Mouse (Mus musculus) right cerebral cortex, postnatal 4 days (tissue): Measurements from ENCODE around the gene Sdcbp2.

Experiments used
- DNase-seq: peaks from one replicate; pipeline ENCODE4 v3.0.0-alpha.2; 2022

Sdcbp2 gene

DNA sequence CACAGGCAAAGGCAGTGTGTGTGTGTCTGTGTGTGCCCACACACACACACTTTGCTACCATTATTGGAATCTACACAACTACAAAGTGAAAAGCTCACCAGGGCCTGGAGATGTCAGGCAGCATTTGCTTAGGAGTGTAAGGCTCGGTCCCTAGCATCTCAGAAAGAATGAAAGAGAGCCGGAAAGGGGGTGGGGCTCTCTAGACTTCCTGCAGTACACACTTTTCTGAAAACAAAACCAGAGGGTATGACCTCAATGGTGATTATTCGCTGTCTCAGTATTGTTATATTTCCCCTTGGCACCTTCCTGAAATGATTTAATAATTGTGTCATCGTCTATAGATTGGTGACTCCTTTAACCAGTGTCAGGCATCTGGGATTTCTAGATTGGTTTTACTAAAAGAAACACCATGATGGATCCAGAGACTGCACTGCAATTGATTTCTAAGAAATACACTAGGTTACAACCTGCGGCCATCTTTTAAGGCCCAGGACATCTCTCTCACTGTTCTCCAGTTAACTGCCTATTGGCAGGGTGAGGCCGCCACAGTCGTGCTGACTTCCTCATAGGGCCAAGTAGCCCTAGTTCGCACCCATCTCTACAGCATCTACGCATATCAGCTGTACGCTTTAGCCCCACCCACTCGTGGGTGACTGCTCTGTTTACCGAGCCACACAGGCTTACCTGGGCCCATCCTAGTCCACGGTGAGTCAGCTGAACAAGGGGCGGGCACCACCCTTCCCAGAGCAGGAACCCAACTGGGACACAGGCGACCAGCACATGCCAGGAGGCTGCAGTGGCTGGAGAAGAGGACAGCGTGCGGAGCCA lies at the start of gene Sdcbp2:
Sdcbp2 (plus strand) TSS at position 750 of the 828 bp plus-strand sequence.
- DNase-seq, result no peak

GRCm38 (mm10) chr2:151524324-151525041 lies 47.9 kb upstream of the Sdcbp2 start:
- DNase-seq, result no peak

DNA sequence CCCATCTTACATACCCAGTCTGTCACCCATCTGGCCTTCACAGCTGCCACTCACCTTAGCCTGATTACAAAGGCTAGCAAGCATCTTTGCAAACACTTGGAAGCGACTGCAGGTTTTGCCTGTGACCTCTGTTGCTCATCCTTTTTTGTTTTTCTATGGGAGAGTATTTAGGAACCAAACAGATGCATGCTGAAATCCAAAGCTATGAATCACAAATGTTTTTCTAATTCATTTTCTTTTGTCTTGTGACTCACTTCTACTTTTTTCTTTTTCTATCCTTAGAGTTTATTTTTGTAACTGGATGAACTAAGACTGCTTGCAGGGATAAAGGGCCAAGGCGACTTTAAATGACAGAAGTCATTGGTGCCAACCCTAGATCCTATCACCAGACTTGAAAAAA lies 46.9 kb upstream of the Sdcbp2 start:
- DNase-seq, result no peak

DNA sequence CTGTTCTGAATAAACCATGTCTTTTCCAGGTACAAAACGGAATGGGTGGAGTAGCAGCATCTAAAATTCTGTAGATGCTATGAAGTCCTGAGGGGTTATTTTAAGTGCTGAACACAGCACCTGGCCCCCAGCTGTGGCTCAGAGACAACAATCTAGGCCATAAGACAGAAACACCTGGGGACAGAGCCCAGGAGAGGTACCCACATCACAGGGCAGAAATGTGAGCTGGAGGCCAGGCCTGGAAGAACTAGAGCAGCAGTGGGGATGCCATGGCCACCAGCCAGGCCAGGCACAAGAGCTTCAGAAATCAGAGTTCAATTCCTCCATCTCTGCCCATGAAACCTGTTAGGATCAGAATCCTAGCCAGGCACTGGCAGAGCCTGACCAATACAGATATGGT lies 44.4 kb upstream of the Sdcbp2 start:
- no peak for DNase-seq

GRCm38 (mm10) chr2:151529169-151529568 lies 43.3 kb upstream of the Sdcbp2 start:
- no peak for DNase-seq

- no peak for DNase-seq
Measured at GRCm38 (mm10) chr2:151530378-151531230, 41.8 kb upstream of the Sdcbp2 start.

DNA sequence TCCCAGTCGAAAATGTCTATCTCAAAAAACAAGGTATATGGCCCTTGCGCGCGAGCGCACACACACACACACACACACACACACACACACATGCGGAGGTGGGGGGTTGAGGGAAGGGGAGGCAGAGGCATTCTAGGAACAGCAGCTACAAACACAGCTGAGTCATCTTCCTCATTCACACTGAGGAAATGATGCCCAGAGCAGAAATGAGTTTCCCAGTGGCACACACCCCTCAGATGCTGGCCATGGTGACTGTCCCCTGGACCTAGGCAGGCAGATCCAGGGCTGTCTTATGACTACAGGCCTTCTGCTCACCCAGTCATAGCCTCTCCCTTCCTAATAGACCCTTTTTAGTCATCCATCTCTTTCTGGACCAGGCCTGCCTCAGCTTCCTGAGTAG lies 38.8 kb upstream of the Sdcbp2 start:
- DNase-seq, result no peak

GRCm38 (mm10) chr2:151535961-151536617 lies 36.3 kb upstream of the Sdcbp2 start:
- no peak for DNase-seq

DNA sequence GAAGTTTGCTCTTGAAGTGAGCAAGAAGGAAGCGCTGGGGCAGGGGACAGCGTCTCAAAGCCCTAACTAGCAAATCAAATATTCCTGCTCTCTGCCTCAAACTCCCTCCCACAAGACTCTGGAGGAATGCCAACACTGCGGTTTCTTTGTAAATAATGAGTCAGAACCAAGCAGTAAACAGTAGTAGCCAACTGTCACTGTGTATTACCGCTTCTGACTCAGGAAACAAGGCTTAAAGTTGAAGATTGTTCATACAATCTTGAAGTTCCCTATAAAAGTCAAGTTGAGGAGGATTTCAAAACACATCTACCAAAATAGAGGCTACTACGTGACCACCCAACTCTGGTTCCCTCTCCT lies 35.8 kb upstream of the Sdcbp2 start:
- peak; percentile 22 for DNase-seq

DNA sequence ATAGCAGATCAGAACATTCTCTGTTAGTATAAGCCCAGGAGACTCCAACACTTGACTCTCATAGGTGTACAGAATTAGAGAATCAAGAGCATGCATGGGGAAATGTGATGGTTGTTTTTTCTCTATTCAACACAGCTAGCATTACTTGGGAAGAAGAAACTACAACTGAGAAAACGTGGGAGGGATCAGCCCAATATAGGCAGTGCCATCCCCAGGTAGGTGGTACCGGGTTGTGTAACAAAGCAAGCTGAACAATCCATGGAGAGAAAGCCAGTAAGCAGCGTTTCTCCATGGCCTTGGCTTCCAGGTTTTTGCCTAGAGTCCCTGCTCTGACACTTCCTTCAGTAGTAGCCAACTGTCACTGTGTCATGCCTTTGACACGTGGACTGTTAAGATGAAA lies 33.8 kb upstream of the Sdcbp2 start:
- no peak for DNase-seq

DNA sequence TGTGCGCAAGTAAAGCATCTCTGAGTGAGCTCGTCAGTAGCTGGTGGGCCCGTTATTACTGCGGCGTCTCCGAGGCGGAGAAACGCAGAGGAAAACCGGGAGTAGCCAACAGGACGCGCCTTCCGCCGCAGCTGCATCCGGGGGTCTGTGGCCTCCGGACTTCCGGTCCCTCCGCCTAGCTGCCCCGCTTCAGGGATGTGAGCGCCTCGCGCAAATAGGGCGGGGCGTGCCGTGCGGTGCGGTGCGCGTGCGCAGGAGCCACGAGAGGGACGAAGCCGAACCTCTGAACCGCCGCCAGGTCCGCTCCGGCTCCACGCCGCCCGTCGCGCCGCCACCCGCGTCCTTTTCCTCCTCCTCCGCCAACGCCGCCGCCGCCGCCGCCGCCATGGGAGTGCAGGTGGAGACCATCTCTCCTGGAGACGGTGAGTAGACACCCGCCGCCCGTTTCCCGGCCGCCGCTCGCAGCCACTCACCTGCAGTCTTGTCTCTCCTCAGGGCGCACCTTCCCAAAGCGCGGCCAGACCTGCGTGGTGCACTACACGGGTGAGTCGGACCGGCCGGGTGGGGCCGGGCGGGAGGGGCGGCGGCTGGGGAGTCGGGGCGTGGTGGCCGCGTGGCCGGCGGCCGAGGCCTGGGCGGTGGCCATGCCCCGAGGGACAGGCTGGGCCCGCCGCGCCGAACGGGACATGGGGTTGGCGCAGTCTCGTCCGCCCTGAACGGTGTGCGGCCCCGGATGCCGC lies 29.9 kb upstream of the Sdcbp2 start, which contains the start of gene Fkbp1a:
Fkbp1a (plus strand) TSS at position 161 of the 740 bp plus-strand sequence.
- DNase-seq, result peak; percentile 98

- peak; percentile 45 for DNase-seq
Measured at GRCm38 (mm10) chr2:151543063-151543895, 29.1 kb upstream of the Sdcbp2 start.

- no peak for DNase-seq
Measured at GRCm38 (mm10) chr2:151544673-151545072, 27.7 kb upstream of the Sdcbp2 start.

DNA sequence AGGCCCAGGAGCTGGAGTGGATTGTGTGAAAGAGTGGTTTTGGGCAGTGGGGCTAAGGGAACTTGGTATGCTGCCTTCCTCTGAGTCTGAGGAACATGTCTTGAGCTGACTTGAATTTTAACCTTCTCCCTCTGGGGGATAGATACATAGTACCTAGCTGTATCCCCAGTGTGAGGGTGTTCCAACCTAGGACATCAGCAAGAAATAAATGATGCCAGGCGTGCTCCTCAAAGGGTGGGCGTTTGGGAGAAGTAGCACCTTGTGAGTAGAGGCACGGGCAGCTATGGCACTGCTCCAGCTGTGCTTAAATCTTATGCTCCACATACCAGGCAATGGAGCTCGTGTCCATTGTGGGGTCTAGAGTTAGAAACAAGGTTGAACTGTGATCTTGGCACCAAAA lies 25.9 kb upstream of the Sdcbp2 start:
- DNase-seq, result no peak

GRCm38 (mm10) chr2:151549615-151550121 lies 22.8 kb upstream of the Sdcbp2 start:
- DNase-seq, result no peak

DNA sequence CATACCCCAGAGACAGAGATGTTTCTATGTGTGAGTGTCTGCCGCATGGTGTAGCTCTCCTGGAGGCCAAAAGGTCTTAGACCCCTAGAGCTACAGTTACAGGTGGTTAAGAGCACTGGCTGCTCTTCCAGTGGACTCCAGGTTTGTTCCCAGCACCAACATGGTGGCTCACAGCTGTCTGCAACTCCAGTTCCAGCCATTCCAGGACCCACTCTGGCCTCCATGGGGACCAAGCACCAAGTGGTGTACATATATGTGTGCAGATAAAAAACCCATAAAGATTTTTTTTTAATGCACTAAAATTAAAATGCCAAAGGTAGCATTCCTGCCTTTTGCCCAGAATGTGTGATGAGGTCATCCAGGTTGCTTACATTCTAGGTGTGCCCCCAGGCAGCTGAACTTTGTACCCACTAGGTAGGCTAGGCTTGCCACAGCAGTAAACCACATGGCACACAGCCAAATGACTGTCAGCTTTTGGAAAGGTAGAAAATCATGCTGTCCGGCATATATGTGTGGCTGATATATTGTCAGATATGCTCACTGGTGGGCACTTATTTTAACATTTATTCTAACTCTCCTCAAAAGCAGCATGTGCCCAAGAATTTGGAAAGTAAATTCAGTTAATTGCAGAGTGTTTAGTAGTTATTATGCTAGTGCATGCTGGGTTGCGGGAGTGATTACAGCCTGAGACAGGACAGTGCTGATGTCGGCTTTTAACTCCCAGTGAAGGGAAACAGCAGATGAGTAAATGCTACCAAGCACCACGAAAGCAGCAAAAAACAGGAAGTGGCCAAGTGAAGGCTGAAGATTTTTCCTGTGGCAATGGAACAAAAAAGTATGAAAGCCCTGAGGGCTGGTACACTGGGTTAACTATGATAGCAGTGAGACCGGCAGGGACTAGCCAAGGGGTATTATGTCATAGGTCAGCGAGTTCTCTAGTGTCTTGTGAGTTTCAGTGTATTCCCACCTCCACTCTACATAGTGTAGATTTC lies 9.2 kb upstream of the Sdcbp2 start:
- DNase-seq, result no peak

DNA sequence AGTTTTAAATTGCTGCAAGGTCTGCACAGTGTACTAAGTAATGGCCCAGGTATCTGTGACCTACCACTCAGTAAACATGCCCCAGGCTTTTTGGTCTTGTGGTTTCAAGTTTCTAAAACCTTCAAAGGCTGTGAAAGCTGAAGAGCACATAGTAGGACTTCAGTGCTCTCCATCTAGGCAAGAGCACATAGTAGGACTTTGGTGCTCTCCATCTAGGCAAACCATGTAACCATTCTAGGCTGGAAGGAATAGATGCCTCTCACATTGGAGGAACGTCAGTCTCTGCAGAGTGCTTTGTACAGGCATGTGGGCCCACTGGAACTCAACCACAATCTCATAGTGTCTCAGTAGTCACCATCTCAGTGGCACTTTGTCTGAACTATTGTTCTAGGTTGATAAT lies 8.4 kb upstream of the Sdcbp2 start:
- no peak for DNase-seq

GRCm38 (mm10) chr2:151564986-151565385 lies 7.4 kb upstream of the Sdcbp2 start:
- DNase-seq, result no peak

GRCm38 (mm10) chr2:151566856-151567255 lies 5.6 kb upstream of the Sdcbp2 start:
- no peak for DNase-seq

GRCm38 (mm10) chr2:151569452-151569851 lies 3.0 kb upstream of the Sdcbp2 start:
- DNase-seq, result no peak
